Mouse (Mus musculus): ENCODE results near the gene Epb41l2. TPM values are rescaled to one million over a fixed set of nuclear protein-coding genes. Genes with fewer than 3 reads are reported as not detected.

Gene Epb41l2
- polyA plus RNA-seq (2015; fragmentation: Nextera tagmentation; extraction: Ambion mirVana): 14.7 and 18.9 TPM in 2 replicates

GRCm38 (mm10) chr10:25359208-25359958, at the start of gene Epb41l2:
Epb41l2 (plus strand) TSS chr10:25359798.

GRCm38 (mm10) chr10:25535891-25536331, 176.3 kb downstream of the Epb41l2 start, which contains the start of gene Smlr1:
Smlr1 (minus strand) TSS chr10:25536267.

Other genes with a start within 250 kb of the Epb41l2 start
- gene Akap7, start 51.9 kb upstream of the Epb41l2 start, polyA plus RNA-seq (2015; fragmentation: Nextera tagmentation; extraction: Ambion mirVana): 31.9 and 34.2 TPM in 2 replicates
- gene Smlr1, start 176.5 kb downstream of the Epb41l2 start, polyA plus RNA-seq (2015; fragmentation: Nextera tagmentation; extraction: Ambion mirVana): not detected in 2 replicates

All from spleen, postnatal 0 days (tissue).